Mouse (Mus musculus) left cerebral cortex, postnatal 4 days (tissue): ENCODE measurements around the gene Tmem237. TPM values are rescaled to one million over a fixed set of nuclear protein-coding genes. Genes with fewer than 3 reads are reported as not detected.

Experiments used
- DNase-seq: peaks from one replicate; pipeline ENCODE4 v3.0.0-alpha.2; 2022
- intact Hi-C: fragments of 180-260 bp; cut with DNase I; formaldehyde crosslinking; loops from one replicate; pipeline ENCODE4 v1.15.1; 2025
- total RNA-seq, 2 experiments: library from RNA; stranded (reverse); gene quantifications; 2 replicates each; pipeline ENCODE4 v1.2.3; 2021

The Tmem237 gene
- 10 to 100 TPM; 38.4 to 38.7 TPM for total RNA-seq

DNA sequence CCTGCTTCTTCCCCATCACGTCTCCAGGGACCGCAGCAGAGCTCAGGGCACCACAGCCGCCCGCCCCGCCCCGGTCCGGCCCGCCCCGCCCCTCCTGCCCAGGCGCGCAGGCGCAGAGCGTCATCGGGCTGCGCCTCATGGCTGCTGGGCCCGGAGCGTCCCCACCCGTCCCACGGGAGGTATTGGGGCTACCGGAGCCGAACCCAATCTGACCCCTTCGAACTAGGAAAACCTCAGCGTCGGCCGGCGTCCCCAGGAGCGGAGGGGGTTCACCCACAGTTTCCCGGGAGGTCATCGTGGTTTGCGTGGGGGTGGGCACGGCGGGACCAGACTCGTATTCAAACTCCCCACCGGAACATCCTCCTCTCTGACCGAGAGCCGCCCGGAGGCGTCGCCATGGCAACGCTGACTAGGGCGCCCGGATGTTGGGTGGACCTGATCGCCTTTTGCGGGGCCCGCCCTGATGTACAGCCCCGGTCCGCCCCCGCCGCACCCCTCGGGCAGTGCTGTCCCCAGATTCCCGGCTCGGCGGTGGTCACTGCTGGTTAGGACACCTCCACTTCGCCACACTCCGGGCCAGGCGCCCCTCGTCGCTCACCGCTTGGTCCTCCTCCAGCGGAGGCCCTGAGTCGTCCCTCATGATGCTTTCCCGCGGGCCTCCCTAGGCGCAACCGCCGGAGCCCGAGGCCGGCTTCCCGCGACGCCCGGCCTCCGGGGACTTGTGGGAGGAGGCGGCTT, at the start of gene Tmem237:
Tmem237 (minus strand) TSS at position 689 of the 738 bp plus-strand sequence.
- peak; percentile 95 for DNase-seq
- intact Hi-C loops = loop anchor here (10.0 kb wide), 1 partner anchor 205 kb away; no protein-coding TSS in a partner anchor

DNA sequence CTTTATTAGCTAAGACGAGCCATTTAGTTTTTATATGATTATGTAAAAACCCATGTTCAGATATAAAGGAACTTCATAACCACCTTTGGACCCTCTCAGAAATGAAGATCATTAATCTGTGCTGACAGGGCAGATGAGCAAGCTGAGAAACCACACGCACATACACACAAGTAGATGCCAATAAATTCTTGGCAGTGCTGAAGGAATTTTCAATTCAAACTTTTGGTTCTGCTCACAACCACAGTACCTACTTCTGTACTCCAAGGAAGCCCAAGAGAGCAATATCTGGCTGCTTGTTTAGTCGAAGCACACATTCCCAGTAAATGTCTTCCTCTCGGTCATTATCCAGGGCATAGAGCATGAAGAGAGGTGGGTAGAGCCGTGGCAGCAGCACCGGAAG, 49.4 kb upstream of the Tmem237 start:
- DNase-seq = no peak
- intact Hi-C loops = no loop called here

DNA sequence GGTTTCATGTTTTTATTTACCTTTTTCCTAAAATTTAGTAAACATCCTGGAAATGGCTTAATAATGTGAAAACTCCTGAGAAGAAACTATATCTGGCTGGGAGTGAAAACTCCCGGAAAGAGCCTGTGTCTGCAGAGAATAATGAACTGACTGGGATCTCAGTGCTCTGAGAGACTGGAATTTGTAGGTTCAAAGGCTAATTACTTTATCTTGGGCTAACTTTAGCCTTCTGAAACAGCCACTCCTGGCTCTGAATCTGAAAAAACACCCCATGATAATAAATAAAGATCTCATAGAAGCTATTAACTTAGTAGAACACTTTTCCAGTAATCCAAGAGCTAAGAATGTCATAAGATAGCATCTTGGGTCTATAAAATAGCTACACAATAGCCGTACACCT, 48.3 kb upstream of the Tmem237 start:
- no peak for DNase-seq
- intact Hi-C loops = no loop called here

DNA sequence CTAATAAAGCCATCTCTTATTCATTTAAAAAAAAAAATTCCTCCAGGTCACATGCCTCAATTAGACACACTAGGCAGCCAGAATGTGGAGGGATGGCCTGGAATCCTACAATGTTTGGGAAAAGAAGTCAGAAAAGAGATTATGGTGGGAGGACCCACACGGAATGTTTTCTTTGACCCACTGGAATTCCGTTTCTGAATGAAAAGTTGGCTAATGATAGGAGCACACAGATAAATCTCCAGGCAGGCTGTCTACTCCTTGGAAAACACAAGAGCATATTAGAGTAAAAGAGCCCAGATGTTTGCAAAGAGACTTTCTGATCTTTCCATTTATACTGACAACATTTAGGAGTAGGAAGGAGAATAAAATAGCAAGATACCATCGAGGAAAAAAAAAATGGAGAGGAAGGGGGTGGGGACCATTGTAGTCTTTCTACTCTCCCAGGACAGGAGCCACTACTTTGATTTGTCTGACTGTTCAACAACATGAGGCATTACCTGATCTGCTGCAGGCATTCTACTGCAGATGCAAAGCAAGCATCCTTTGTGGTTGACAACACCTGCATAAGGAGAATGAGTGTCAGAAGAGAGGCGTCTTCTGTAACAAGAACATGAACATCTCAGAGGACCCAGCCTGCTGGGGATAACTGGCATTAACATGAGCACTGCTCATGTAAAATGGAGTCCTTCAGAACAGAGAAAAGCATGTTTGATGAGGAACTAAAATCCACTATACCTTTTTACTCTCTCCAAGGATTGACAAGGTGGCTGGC, 47.6 kb upstream of the Tmem237 start:
- no peak for DNase-seq
- intact Hi-C loops = no loop called here

DNA sequence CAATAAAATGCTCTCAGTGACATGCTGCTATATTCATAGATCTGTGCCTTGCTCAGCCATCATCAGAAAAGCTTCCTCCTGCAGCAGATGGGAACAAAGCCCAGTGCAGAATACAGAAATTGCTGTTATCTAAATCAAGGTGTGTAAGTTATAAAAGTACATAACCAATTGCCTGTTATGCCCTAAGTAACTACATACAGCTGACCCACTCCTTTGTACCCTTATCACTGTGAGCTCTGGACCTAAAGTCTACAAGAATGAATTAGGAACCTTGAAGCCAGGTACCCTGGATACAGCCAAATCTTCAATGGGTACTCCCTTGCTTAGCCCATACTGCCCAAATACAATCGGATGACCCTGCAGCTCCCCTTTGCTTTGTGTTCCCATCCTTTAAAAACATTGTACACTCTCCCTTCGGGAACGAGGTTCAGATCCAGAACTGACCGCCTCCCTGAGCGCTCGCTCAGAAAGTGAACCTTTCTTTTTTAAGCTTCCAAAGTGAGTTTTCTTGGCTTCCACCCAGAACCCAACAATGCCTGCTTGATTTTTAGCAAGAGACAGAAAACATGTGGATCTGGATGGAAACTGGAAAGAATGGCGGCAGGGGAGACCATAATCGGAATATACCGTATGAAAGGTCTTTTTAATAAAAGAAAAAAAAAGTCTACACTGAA, 46.2 kb upstream of the Tmem237 start:
- no peak for DNase-seq
- intact Hi-C loops = no loop called here

DNA sequence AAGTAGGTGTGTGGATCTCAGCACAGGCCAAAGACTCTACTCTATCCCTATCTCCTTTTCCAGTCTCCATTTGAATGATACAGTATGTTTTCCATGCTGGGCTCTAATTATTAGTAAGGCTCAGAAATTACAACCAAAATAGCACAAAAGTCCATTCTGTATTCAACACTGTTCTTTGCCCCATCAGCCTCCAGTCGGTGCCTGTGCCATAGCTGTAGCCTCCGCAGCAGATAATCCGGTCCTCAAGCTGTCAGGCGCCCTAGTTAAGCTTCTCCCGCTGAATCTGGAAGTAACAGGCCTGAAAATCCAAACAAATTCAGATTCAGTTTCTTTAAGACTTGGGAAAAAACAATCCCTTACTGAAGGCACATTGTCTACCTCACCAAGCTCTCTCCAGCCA, 43.7 kb upstream of the Tmem237 start:
- intact Hi-C loops = no loop called here
- no peak for DNase-seq

DNA sequence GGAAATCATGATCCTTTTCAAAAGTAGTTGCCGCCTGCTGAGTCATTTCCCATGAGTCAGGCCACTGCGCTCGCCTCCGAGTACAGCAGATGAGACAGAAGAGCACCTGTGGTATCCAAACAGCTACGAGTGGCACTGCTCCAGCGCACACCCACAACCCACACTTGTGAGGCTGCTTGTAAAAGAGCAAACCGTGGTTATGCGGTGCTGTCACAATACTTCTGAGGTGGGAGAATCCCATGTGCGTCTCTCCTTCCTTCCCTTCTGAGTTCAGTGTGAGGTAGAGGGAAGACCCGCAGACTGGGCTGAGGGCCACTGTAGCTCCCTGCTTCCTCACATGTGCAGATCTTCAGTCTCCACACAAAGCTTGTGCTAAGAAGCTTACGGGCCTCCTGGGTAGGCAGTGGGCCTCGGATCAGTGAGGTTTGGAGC, 42.8 kb upstream of the Tmem237 start, which contains the start of gene Mpp4:
Mpp4 (minus strand) TSS at position 360 of the 432 bp plus-strand sequence.
- intact Hi-C loops = no loop called here
- DNase-seq = no peak

DNA sequence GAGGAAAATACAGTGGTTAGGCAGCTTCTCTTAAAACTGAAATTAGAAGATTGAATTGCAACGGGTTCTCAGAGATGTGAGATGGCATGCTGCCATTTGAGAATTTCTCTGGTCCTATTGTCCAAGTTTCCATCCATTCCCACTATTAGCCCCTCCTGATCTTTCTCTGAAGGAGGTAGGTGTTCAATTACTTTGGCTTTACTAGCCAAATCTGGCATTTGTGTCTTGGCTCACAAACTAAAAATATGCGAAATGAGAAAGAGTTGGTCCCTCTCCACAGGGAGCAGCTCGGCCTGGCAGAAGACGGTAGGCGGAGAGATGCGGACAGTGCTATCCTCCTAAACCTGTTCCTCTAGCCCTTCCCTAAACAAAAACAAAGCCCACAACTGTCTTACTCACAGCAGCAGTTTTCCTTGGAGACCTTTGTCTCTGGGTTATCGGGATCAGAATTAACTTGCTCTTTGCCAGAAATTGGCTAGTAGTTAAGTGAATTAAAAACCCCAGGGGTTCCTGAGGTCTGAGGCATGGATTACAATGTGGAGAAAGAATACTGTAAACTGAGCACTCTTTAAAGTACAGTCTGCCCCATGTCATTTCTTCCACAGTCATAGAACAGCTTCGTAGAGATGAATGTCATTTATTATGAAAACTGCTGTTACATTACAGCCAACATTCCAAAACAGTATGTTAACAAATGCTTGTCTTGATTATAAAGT, 42.3 kb upstream of the Tmem237 start:
- DNase-seq = no peak
- intact Hi-C loops = no loop called here

DNA sequence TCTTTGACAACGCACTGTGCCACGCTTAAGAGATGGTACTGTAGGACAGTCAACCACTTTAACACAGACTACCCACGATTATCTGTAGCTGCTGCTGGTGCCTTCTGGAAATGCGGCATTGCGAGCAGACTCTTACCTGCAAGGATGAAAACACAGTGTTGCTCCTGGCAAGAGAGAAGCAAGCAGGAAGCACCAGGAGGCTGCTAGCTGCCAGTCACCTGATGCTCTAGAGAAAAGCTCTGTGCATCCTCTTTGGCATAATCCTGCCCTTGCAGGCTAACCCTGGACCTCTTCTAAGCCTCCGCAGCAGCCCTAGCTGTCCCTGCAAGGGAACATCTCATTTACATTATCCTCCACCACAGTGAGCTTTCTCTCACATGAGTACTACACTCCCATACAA, 41.2 kb upstream of the Tmem237 start:
- intact Hi-C loops = no loop called here
- no peak for DNase-seq

DNA sequence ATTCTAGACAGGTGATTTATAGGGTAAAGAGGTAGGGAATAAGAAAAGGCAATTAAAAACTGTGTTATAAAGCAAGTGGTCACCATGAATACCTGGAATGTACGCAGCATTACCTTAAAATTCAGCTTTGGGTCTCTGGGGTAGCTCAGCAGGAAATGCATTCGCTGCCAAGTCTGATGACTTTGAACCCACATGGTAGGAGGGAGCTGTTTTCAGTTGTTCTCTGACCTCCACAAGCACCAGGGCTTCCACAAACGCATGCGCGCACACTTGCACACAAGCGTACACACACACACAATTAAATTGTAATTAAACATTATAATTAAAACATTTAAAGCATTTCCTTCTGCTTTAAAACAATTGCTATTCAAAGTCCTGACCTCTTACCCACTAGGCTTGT, 40.7 kb upstream of the Tmem237 start:
- DNase-seq = no peak
- intact Hi-C loops = no loop called here

DNA sequence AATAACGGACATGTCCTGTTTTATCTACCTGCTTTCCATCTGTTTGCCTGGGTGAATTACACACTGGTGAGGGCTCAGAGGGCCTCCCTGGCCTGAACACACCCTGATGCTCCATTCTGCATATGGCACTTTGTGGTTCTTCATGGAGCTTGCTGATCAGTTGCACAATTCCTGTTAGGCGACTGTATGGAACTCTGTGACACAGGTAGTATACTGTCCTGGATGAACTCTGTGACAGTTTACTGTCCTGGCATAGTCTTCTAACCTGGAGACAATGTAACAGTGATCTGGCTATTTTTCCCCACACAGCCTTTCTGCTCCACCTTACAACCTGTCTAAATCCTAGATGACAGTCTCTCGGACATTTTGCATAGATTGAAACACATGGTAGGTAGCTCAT, 38.9 kb upstream of the Tmem237 start:
- no peak for DNase-seq
- intact Hi-C loops = no loop called here

DNA sequence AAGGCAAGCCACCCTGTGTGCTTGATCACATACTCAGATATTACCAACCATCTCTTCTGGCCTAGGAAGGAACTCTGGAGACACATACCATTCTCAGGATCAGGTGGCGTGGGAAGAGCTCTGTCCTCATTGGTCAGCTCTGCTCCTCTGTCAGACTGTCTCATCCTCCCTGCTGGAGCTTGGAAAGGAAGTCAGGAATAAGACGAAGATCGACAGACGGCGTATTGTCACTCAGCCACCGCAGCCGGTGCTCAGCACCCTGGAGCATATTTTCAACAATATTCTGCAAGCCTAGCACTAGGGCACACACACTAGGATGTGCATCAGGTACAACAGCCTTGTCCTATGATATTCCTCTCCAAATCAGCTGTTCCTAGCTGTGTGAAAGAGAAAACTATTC, 38.3 kb upstream of the Tmem237 start:
- intact Hi-C loops = no loop called here
- DNase-seq = no peak

DNA sequence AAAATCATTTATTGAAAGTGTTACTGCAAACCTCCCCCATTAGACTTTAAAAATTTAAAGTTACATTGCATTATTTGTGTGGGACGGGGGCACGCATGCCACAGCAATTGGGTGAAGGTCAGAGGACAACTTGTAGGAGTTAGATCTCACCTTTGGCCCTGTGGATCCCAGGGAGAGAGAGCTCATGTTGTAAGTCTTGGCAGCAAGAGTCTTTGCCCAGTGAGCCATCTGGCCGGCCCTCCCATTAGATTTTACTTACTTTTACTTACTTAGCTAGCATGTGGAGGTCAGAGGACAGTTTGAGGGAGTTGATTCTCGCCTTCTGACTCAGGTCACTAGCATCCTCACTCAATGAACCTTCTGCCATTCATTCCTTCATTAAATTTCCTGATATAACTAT, 37.6 kb upstream of the Tmem237 start:
- no peak for DNase-seq
- intact Hi-C loops = no loop called here

DNA sequence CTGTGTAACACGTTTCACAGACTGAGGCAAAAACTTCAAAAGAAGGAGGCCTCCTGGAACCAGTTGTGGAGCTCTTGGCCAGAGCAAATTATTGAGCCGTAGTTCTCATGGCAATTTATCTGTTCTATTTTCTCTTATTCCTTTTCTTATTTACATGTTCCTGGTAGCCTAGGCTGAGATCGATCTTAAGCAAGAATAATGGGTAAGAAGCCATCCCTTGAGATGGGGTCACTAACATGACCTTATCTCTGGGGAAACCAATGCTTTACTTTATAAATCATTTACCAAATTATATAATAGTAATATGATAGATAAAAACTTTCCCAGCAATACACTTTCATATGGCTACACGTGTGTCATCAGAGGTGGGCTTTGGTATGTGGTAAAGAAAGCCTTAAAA, 32.1 kb upstream of the Tmem237 start:
- intact Hi-C loops = no loop called here
- no peak for DNase-seq

DNA sequence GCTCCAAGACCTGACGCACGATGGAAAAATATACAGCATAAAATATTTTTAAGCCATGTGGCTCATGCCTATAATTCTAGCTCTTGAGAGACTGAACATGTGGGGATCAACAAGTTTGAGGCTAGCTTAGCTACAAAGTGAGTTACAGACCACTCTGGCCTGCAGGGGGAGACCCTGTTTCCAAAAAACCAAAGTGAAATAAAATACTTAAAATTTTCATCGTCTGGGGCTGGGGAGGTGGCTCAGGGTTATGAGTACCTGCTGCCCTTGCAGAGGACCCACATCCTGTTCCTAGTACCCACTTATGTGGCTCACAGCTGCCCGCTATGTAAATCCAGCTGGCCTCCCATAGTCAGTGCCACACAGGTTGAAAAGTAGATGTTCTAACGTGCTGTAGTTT, 30.3 kb upstream of the Tmem237 start:
- intact Hi-C loops = no loop called here
- no peak for DNase-seq

DNA sequence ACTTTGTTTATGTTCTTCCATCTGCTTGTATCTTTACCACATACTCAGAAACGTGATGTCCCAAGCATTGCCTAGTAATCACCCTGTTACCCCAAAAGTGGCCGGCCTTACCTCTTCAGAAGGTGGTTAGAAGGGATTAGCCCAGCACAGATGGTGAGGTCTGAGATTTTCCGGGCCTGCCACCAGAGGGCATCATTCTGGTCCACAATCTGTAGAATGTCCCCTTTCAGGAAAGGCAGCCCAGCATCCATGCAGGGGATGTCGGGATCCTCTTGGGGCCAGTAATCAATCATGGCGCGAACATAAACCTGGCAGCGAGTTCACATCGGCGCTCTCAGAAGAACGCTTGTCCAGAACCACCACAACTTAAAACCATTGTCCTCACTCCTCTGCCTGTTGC, 24.3 kb upstream of the Tmem237 start:
- peak; percentile 18 for DNase-seq
- intact Hi-C loops = no loop called here

DNA sequence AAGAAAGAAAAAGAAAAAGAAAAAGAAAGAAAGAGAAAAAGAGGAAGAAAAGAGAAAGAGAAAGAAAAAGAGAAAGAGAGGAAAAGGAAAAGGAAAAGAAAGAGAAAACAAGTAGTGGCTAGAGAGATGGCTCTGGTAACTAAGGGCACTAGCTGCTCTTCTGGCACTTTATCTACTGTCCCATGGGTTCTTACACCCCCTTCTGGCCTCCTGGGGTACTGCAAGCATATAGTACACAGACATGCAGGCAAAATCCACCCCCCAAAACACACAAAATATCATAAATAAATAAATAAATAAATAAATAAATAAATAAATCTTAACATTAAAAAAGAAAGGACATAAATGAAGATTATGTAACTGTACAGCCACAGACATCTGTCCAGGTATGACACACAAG, 22.6 kb upstream of the Tmem237 start:
- peak; percentile 68 for DNase-seq
- intact Hi-C loops = no loop called here

DNA sequence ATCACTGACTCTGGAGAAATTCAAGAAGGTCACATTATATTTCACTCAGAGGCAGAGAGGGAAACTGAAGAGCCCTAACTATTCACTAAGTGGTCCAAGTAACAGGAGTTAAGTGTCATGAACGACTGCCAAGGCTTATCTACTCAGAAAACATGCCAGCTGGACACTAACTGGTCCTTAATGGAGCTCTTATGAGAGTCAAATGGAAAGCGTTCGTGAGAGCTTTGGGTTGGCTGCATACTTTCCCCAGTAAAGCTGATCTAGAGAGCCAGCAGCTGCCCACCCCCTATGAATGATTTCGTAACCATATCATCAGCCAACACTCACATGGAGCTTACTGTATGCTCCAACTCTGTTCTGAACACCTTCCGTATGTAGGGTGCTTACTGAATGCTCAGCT, 14.2 kb upstream of the Tmem237 start:
- DNase-seq = no peak
- intact Hi-C loops = no loop called here

DNA sequence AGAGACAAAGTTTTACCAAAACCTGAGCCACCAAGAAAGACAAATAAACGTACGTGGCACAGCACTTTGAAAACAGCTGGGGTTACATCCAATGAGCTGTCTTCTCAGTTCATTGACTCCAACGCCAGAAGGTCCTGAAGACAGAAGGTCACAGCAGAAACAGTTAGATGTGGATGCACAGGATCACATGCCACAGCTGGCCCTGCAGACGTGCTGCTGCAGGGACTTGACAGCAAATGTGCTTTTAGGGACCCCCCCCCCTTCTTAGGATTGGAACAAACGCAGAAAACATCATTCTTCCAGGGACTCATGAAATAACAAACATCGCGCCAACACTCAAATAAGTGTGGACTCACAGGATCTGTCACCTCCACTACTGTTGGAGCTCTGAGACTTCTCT, 8.7 kb upstream of the Tmem237 start:
- intact Hi-C loops = no loop called here

DNA sequence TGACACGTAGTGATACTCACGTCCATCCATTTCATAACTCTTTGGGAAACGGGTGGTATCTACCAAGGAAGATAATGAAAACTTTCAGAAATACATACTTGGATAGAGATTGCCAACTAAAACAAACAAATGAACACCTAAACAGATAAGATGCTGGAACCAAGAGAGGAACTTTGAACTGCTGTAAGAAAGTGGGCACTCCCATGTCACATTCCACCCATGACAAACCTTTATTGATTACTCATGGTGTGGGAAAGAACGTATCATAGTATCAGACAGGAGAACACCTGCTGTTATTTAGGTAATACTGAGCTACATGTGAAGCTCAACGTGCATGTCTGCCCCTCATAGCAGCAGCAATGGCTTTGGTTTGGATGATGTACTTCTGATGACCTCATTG, 5.3 kb upstream of the Tmem237 start:
- intact Hi-C loops = no loop called here
- no peak for DNase-seq

More for the DNA sequence above, 8.7 kb upstream of the Tmem237 start:
- DNase-seq = no peak

DNA sequence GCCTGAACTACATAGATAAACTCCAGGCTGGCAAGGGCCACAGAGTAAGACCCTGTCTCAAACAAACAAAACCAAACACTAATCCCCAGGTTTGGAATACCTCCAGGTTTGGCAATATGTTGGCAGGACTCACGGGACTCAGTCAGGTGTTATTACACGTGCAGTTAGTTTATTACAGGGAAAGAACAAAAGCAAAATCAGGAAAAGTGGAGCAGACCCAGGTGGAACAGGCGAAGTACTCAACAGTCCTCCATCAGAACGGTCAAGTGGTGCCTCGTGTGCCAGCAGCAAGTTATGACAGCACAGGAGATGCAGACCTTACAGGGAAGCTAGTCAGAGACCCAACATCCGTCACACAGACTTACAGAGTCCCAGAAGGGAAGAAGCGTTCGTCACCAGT, 9.7 kb downstream of the Tmem237 start:
- DNase-seq = no peak
- intact Hi-C loops = loop anchor here (10.0 kb wide), 1 partner anchor 196 kb away; no protein-coding TSS in a partner anchor
